Mouse (Mus musculus) lung, embryonic 16.5 days (tissue): ENCODE results near the gene A030003K21Rik. TPM values are rescaled to one million over a fixed set of nuclear protein-coding genes. Genes with fewer than 3 reads are reported as not detected.
"Not testable (repeated sequence)": the region's sequence is repeated elsewhere in the genome, so short reads cannot be mapped to it uniquely, and the experiment has no call there.

ENCODE experiments used
- ATAC-seq: fragments of 200-750 bp; cut with Nextera tagmentation; 2 replicates; pipeline ENCODE4 v1.8.0; 2017; ENCODE audit warnings: low read depth, mild to moderate bottlenecking, moderate library complexity
- H3K27ac ChIP-seq: fragments of 300-500 bp; sonication (generic); 2 replicates; pipeline ENCODE4 v1.5.1; 2014; ENCODE audit warnings: mild to moderate bottlenecking, control low read depth, low read length
- H3K27me3 ChIP-seq: fragments of 300-500 bp; sonication (generic); 2 replicates; pipeline ENCODE4 v1.6.1; 2014; ENCODE audit warnings: low read depth, low read length, mixed read lengths; ENCODE audit not compliant: control insufficient read depth, insufficient read depth
- H3K36me3 ChIP-seq: fragments of 300-500 bp; sonication (generic); 2 replicates; pipeline ENCODE4 v1.6.1; 2014; ENCODE audit warnings: low read length; ENCODE audit not compliant: control insufficient read depth, insufficient read depth
- H3K4me1 ChIP-seq: fragments of 300-500 bp; sonication (generic); replicated peaks from 2 replicates; pipeline ENCODE4 v1.6.1; 2014; ENCODE audit warnings: low read length, mixed read lengths; ENCODE audit not compliant: control insufficient read depth, insufficient read depth
- H3K4me2 ChIP-seq: fragments of 300-500 bp; sonication (generic); 2 replicates; pipeline ENCODE4 v1.6.1; 2014; ENCODE audit warnings: low read depth, low read length, control low read depth
- H3K4me3 ChIP-seq: fragments of 300-500 bp; sonication (generic); 2 replicates; pipeline ENCODE4 v1.5.1; 2014; ENCODE audit warnings: mild to moderate bottlenecking, low read length, control low read depth
- H3K9ac ChIP-seq: fragments of 300-500 bp; sonication (generic); 2 replicates; pipeline ENCODE4 v1.6.1; 2014; ENCODE audit warnings: low read length, control low read depth
- H3K9me3 ChIP-seq: fragments of 300-500 bp; sonication (generic); 2 replicates; pipeline ENCODE4 v1.6.1; 2016; ENCODE audit warnings: low read length; ENCODE audit not compliant: control insufficient read depth
- WGBS: fragments of 180-500 bp; shearing (Covaris S2); extraction: QIAGEN DNeasy Blood & Tissue Kit; methylation state at CpG from one replicate; pipeline ENCODE4 v1.1.7; 2014; 5-methylcytosine and 5-hydroxymethylcytosine counted together
- polyA plus RNA-seq: library from polyadenylated mRNA; unstranded; fragments of >200 nt; fragmentation: Nextera tagmentation; extraction: Ambion mirVana; gene quantifications from 2 replicates; pipeline ENCODE4 v1.2.1, GENCODE M21; 2015

Gene A030003K21Rik
- polyA plus RNA-seq, 1 experiment from 2014 or later, result not detected

- peak overlapping the region; percentile 69 for H3K27ac ChIP-seq
- ATAC-seq, result peak; percentile 61
- H3K9ac ChIP-seq, result no peak overlapping the region
- 47% methylated on average over 6 of the region's 6 CpGs for WGBS
- H3K4me2 ChIP-seq, result no peak overlapping the region
- H3K36me3 ChIP-seq, result no peaks in the 10 kb centered on the region
- no peaks in the 10 kb centered on the region for H3K27me3 ChIP-seq
- no peaks in the 10 kb centered on the region for H3K9me3 ChIP-seq
- H3K4me1 ChIP-seq, result peaks cover 5% of the 10 kb centered on the region; the same call in 1 of the 2 replicates
- H3K4me3 ChIP-seq, result no peak overlapping the region
These were observed 30.7 kb upstream of the A030003K21Rik start for GRCm38 (mm10) chr1:82973901-82974300.

- H3K4me3 ChIP-seq, result no peak overlapping the region
- no peak for ATAC-seq
- H3K4me1 ChIP-seq, result peaks cover 5% of the 10 kb centered on the region; the same call in 1 of the 2 replicates
- no peak overlapping the region for H3K4me2 ChIP-seq
- no peaks in the 10 kb centered on the region for H3K27me3 ChIP-seq
- peak overlapping the region; percentile 69 for H3K27ac ChIP-seq
- H3K36me3 ChIP-seq, result no peaks in the 10 kb centered on the region
- H3K9me3 ChIP-seq, result no peaks in the 10 kb centered on the region
- no peak overlapping the region for H3K9ac ChIP-seq
- WGBS, result 59% methylated on average over 1 of the region's 1 CpGs
These were observed 30.1 kb upstream of the A030003K21Rik start for GRCm38 (mm10) chr1:82973244-82973643.

- Histone ChIP-seq H3K36me3 (no peaks in the 10 kb centered on the region), H3K4me1 (peaks cover 5% of the 10 kb centered on the region; the same call in 1 of the 2 replicates), H3K4me3 (no peak overlapping the region), H3K4me2 (no peak overlapping the region), H3K9ac (no peak overlapping the region), H3K27me3 (no peaks in the 10 kb centered on the region), H3K27ac (peak overlapping the region; percentile 70), H3K9me3 (no peaks in the 10 kb centered on the region)
- 13% methylated on average over 4 of the region's 4 CpGs for WGBS
- peak; percentile 82 for ATAC-seq
These were observed 28.9 kb upstream of the A030003K21Rik start for GRCm38 (mm10) chr1:82972046-82972445.

GRCm38 (mm10) chr1:82966413-82966812, 23.2 kb upstream of the A030003K21Rik start:
- no peaks in the 10 kb centered on the region for H3K36me3 ChIP-seq
- no peak overlapping the region for H3K27ac ChIP-seq
- H3K4me2 ChIP-seq, result no peak overlapping the region
- H3K27me3 ChIP-seq, result no peaks in the 10 kb centered on the region
- no peaks in the 10 kb centered on the region for H3K9me3 ChIP-seq
- WGBS, result 67% methylated on average over 3 of the region's 3 CpGs
- no peak overlapping the region for H3K4me3 ChIP-seq
- no peaks in the 10 kb centered on the region for H3K4me1 ChIP-seq
- no peak for ATAC-seq
- H3K9ac ChIP-seq, result no peak overlapping the region

GRCm38 (mm10) chr1:82959870-82960385, 16.7 kb upstream of the A030003K21Rik start, which contains the start of gene Gm47955:
Gene Gm47955, plus strand, starts transcription at chr1:82960286.
- 79% methylated on average over 9 of the region's 11 CpGs for WGBS
- Histone ChIP-seq H3K4me3 (no peak within 1 kb of the TSS), H3K36me3 (no peaks in the 10 kb centered on the region)

GRCm38 (mm10) chr1:82955913-82956312, 12.7 kb upstream of the A030003K21Rik start, which contains the start of gene Gm7544:
Gene Gm7544, minus strand, starts transcription at chr1:82956013.
- not testable (repeated sequence) for H3K9me3 ChIP-seq, H3K9ac ChIP-seq, H3K4me1 ChIP-seq, H3K27me3 ChIP-seq, H3K4me3 ChIP-seq, H3K27ac ChIP-seq, H3K4me2 ChIP-seq, ATAC-seq, H3K36me3 ChIP-seq

More at GRCm38 (mm10) chr1:82959870-82960385, 16.7 kb upstream of the A030003K21Rik start, which contains the start of gene Gm47955:
- no peaks in the 10 kb centered on the region for H3K27me3 ChIP-seq
- no peaks in the 10 kb centered on the region for H3K9me3 ChIP-seq
- H3K4me1 ChIP-seq, result no peaks in the 10 kb centered on the region
- no peak within 1 kb of the TSS for H3K9ac ChIP-seq
- H3K27ac ChIP-seq, result no peak within 1 kb of the TSS
- no peak for ATAC-seq
- H3K4me2 ChIP-seq, result no peak within 1 kb of the TSS

- H3K9me3 ChIP-seq, result no peaks in the 10 kb centered on the region
- no peak overlapping the region for H3K4me2 ChIP-seq
- H3K4me3 ChIP-seq, result no peak overlapping the region
- 83% methylated on average over 2 of the region's 2 CpGs for WGBS
- no peaks in the 10 kb centered on the region for H3K4me1 ChIP-seq
- H3K27me3 ChIP-seq, result no peaks in the 10 kb centered on the region
- no peak for ATAC-seq
- H3K36me3 ChIP-seq, result no peaks in the 10 kb centered on the region
- H3K9ac ChIP-seq, result no peak overlapping the region
- H3K27ac ChIP-seq, result no peak overlapping the region
These were observed 5.4 kb upstream of the A030003K21Rik start for GRCm38 (mm10) chr1:82948601-82949000.

- WGBS, result 93% methylated on average over 2 of the region's 2 CpGs
- not testable (repeated sequence) for H3K4me1 ChIP-seq, H3K9me3 ChIP-seq, H3K36me3 ChIP-seq, H3K4me2 ChIP-seq, H3K27ac ChIP-seq, H3K4me3 ChIP-seq, H3K27me3 ChIP-seq, H3K9ac ChIP-seq, ATAC-seq
These were observed 2.8 kb upstream of the A030003K21Rik start for GRCm38 (mm10) chr1:82946029-82946428.

GRCm38 (mm10) chr1:82942505-82942904, 683 bp downstream of the A030003K21Rik start:
- 59% methylated on average over 1 of the region's 2 CpGs for WGBS

More at GRCm38 (mm10) chr1:82942505-82942904, 683 bp downstream of the A030003K21Rik start:
- ATAC-seq, result peak; percentile 49; the same call in 1 of the 2 replicates
- not testable (repeated sequence) for H3K27me3 ChIP-seq, H3K4me3 ChIP-seq, H3K36me3 ChIP-seq, H3K4me2 ChIP-seq, H3K4me1 ChIP-seq, H3K9ac ChIP-seq, H3K9me3 ChIP-seq
- H3K27ac ChIP-seq, result peak overlapping the region; percentile 7; the same call in 1 of the 2 replicates
